Mouse (Mus musculus): Measurements from ENCODE around the gene Tinf2.

DNA sequence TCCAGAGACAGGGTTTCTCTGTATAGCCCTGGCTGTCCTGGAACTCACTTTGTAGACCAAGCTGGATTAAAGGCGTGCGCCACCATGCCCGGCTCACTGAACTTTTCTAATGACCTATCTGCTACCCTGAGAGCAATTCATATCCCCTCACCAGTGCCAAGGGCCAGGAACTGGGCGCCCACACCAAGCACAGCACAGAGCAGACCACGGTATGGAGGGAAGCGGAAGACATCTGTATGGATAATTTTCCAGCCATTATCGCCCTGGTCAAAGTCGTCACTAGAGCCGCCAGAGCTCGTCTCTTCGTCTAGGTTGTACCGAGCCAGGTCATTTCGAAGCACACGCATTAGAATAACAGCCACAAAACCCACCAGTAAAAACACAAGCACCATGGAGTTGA is 40.8 kb downstream of the Tinf2 start:
- TF ChIP-seq CTCF (IDR thresholded peaks at IDR 0.05; ENCODE audit: insufficient read depth, low read depth, low read length): no peak
- TF ChIP-seq POLR2A (IDR thresholded peaks at IDR 0.05; ENCODE audit: insufficient read depth, low read depth, low read length): no peak

Data from olfactory bulb, adult 2 months (tissue).